Mouse (Mus musculus): ENCODE results near the gene Alpl. TPM values are rescaled to one million over a fixed set of nuclear protein-coding genes. Genes with fewer than 3 reads are reported as not detected.
A peak's percentile ranks its signal among the peaks of the same experiment; 100 is the strongest.

Alpl gene
- polyA plus RNA-seq, 1 experiment from 2014 or later: 3.6 TPM

DNA sequence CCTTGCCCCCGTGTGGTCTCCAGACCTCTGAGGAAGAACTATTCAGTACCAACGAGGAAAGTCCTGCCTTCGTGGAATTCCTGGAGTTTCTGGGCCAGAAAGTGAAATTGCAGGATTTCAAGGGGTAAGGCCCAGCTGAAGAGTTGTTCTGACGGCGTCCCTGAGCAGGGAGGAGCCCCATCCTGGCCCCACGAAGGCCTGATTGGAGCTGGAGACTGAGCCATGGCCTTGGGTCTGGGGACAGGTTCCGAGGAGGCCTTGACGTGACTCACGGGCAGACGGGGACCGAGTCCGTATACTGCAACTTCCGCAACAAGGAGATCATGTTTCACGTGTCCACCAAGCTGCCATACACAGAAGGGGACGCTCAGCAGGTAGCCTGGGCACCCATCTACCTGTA, 78.5 kb downstream of the Alpl start:
- Histone ChIP-seq H3K4me2 (ENCODE audit: low read depth, low read length) (no peak overlapping the region), H3K9ac (ENCODE audit: low read length) (no peak overlapping the region), H3K9me3 (replicated peaks; ENCODE audit: control insufficient read depth, low read length) (no peaks in the 10 kb centered on the region), H3K36me3 (ENCODE audit: control insufficient read depth, insufficient read depth) (no peaks in the 10 kb centered on the region), H3K27ac (ENCODE audit: low read length) (no peak overlapping the region), H3K4me3 (ENCODE audit: low read length) (no peak overlapping the region), H3K4me1 (ENCODE audit: control insufficient read depth, insufficient read depth, low read length) (peaks cover 6% of the 10 kb centered on the region; the same call in 1 of the 2 replicates), H3K27me3 (ENCODE audit: control insufficient read depth, insufficient read depth, low read length) (peaks cover 44% of the 10 kb centered on the region)
- ATAC-seq (replicated peaks; ENCODE audit: extremely low read depth, insufficient read depth, low FRiP score): no peak
- WGBS: 63% methylated on average over 15 of the region's 15 CpGs

- H3K27me3 ChIP-seq (ENCODE audit: control insufficient read depth, insufficient read depth, low read length): peaks cover 41% of the 10 kb centered on the region
- H3K4me2 ChIP-seq (ENCODE audit: low read depth, low read length): no peak overlapping the region
- H3K27ac ChIP-seq (ENCODE audit: low read length): no peak overlapping the region
- WGBS: 58% methylated on average over 7 of the region's 7 CpGs
- no peak overlapping the region for H3K4me3 ChIP-seq (ENCODE audit: low read length)
- ATAC-seq (replicated peaks; ENCODE audit: extremely low read depth, insufficient read depth, low FRiP score): no peak
- no peaks in the 10 kb centered on the region for H3K9me3 ChIP-seq (replicated peaks; ENCODE audit: control insufficient read depth, low read length)
- no peaks in the 10 kb centered on the region for H3K36me3 ChIP-seq (ENCODE audit: control insufficient read depth, insufficient read depth)
- peaks cover 6% of the 10 kb centered on the region; the same call in 1 of the 2 replicates for H3K4me1 ChIP-seq (ENCODE audit: control insufficient read depth, insufficient read depth, low read length)
- no peak overlapping the region for H3K9ac ChIP-seq (ENCODE audit: low read length)
Measured at GRCm38 (mm10) chr4:137717005-137717404, 79.2 kb downstream of the Alpl start.

- Histone ChIP-seq H3K4me1 (ENCODE audit: control insufficient read depth, insufficient read depth, low read length) (peaks cover under 1% of the 10 kb centered on the region; the same call in 1 of the 2 replicates), H3K36me3 (ENCODE audit: control insufficient read depth, insufficient read depth) (no peaks in the 10 kb centered on the region), H3K27me3 (ENCODE audit: control insufficient read depth, insufficient read depth, low read length) (peaks cover 30% of the 10 kb centered on the region), H3K27ac (ENCODE audit: low read length) (no peak overlapping the region), H3K9ac (ENCODE audit: low read length) (no peak overlapping the region), H3K4me3 (ENCODE audit: low read length) (no peak overlapping the region), H3K9me3 (replicated peaks; ENCODE audit: control insufficient read depth, low read length) (no peaks in the 10 kb centered on the region), H3K4me2 (ENCODE audit: low read depth, low read length) (no peak overlapping the region)
- 39% methylated on average over 8 of the region's 8 CpGs for WGBS
- no peak for ATAC-seq (replicated peaks; ENCODE audit: extremely low read depth, insufficient read depth, low FRiP score)
Measured at GRCm38 (mm10) chr4:137714020-137714624, 82.1 kb downstream of the Alpl start.

- no peak overlapping the region for H3K27ac ChIP-seq (ENCODE audit: low read length)
- WGBS: 38% methylated on average over 13 of the region's 13 CpGs
- H3K4me3 ChIP-seq (ENCODE audit: low read length): no peak overlapping the region
- peaks cover 39% of the 10 kb centered on the region for H3K27me3 ChIP-seq (ENCODE audit: control insufficient read depth, insufficient read depth, low read length)
- no peaks in the 10 kb centered on the region for H3K9me3 ChIP-seq (replicated peaks; ENCODE audit: control insufficient read depth, low read length)
- no peak overlapping the region for H3K4me2 ChIP-seq (ENCODE audit: low read depth, low read length)
- H3K36me3 ChIP-seq (ENCODE audit: control insufficient read depth, insufficient read depth): no peaks in the 10 kb centered on the region
- ATAC-seq (replicated peaks; ENCODE audit: extremely low read depth, insufficient read depth, low FRiP score): no peak
- H3K4me1 ChIP-seq (ENCODE audit: control insufficient read depth, insufficient read depth, low read length): no peaks in the 10 kb centered on the region
- H3K9ac ChIP-seq (ENCODE audit: low read length): no peak overlapping the region
Measured at GRCm38 (mm10) chr4:137712963-137713362, 83.2 kb downstream of the Alpl start.

DNA sequence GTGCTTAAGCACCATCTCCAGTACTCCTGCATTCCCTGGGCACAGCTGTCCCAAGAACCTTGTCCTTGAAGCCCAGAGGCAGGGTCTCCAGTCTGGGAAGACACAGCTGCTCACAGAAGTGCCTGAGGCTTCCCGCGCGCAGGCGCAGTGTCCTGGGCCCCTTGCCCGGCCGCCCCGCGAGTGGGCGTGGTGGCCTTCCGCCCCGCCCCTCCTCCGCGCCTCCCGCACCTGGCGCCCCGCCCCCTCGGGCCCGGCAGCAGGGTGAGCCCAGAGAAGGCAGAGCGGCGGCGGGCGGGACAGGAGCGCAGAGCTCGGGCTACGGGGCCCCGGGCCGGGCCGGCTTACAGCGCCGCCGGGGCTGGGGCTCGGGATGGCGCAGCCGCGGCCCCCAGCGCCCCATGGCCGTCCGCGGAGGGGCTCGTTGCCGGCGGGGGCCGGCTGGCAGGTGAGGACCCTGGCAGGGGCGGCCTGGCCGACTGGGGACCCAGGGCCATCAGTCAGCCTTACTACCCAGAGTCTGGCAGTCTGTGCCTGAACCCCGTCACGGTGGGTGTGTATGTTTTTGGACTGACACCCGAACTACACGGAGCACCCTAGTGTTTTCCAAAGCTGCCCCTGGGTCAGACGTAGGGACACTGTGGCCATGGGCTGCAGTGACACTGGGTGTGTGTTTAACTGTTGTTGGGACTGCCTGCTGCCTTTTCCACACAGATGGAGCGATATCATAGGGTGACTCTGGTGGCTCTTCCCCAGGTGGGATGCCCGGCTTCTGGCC, 88.8 kb downstream of the Alpl start:
- H3K4me1 ChIP-seq (ENCODE audit: control insufficient read depth, insufficient read depth, low read length): peaks cover 6% of the 10 kb centered on the region
- H3K27me3 ChIP-seq (ENCODE audit: control insufficient read depth, insufficient read depth, low read length): peaks cover 37% of the 10 kb centered on the region
- H3K4me2 ChIP-seq (ENCODE audit: low read depth, low read length): peak overlapping the region; percentile 88
- H3K36me3 ChIP-seq (ENCODE audit: control insufficient read depth, insufficient read depth): no peaks in the 10 kb centered on the region
- peak overlapping the region; percentile 69 for H3K9ac ChIP-seq (ENCODE audit: low read length)
- 4% methylated on average over 52 of the region's 52 CpGs for WGBS
- H3K27ac ChIP-seq (ENCODE audit: low read length): no peak overlapping the region
- peak; percentile 86 for ATAC-seq (replicated peaks; ENCODE audit: extremely low read depth, insufficient read depth, low FRiP score)
- no peaks in the 10 kb centered on the region for H3K9me3 ChIP-seq (replicated peaks; ENCODE audit: control insufficient read depth, low read length)
- peak overlapping the region; percentile 58 for H3K4me3 ChIP-seq (ENCODE audit: low read length)

GRCm38 (mm10) chr4:137706510-137706909, 89.7 kb downstream of the Alpl start:
- no peak overlapping the region for H3K4me3 ChIP-seq (ENCODE audit: low read length)
- WGBS: 74% methylated on average over 7 of the region's 7 CpGs
- 0 out of 2 replicates have a peak overlapping the region, but pooled peaks have one; percentile 69 for H3K9ac ChIP-seq (ENCODE audit: low read length)

DNA sequence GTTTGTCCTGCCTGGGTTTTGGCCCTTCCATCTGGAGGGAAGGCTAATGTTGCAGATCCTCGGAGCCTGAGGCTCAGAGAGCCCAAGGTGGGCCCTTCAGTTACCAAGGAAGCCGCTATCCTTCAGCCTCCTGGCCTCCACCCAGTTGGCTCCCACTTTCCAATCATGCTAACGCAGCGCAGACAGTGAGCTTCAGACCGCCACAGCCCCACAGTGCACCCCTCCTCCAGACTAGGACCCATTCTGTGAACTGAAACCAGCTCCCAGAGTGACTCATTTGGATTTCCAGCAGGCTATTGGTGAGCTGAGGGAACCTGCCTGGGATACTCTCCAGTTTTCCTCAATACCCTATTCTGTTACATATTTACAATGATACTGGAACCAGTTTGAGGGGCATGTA, 90.8 kb downstream of the Alpl start:
- H3K36me3 ChIP-seq (ENCODE audit: control insufficient read depth, insufficient read depth): no peaks in the 10 kb centered on the region
- no peak overlapping the region for H3K27ac ChIP-seq (ENCODE audit: low read length)
- no peak for ATAC-seq (replicated peaks; ENCODE audit: extremely low read depth, insufficient read depth, low FRiP score)
- no peak overlapping the region for H3K4me2 ChIP-seq (ENCODE audit: low read depth, low read length)
- H3K4me3 ChIP-seq (ENCODE audit: low read length): no peak overlapping the region
- peaks cover 6% of the 10 kb centered on the region for H3K4me1 ChIP-seq (ENCODE audit: control insufficient read depth, insufficient read depth, low read length)
- peaks cover 39% of the 10 kb centered on the region for H3K27me3 ChIP-seq (ENCODE audit: control insufficient read depth, insufficient read depth, low read length)
- H3K9ac ChIP-seq (ENCODE audit: low read length): no peak overlapping the region
- no peaks in the 10 kb centered on the region for H3K9me3 ChIP-seq (replicated peaks; ENCODE audit: control insufficient read depth, low read length)
- WGBS: 78% methylated on average over 5 of the region's 5 CpGs

More at GRCm38 (mm10) chr4:137706510-137706909, 89.7 kb downstream of the Alpl start:
- Histone ChIP-seq H3K4me1 (ENCODE audit: control insufficient read depth, insufficient read depth, low read length) (peaks cover 6% of the 10 kb centered on the region), H3K27ac (ENCODE audit: low read length) (no peak overlapping the region), H3K36me3 (ENCODE audit: control insufficient read depth, insufficient read depth) (no peaks in the 10 kb centered on the region), H3K9me3 (replicated peaks; ENCODE audit: control insufficient read depth, low read length) (no peaks in the 10 kb centered on the region), H3K4me2 (ENCODE audit: low read depth, low read length) (peak overlapping the region; percentile 88; the same call in 1 of the 2 replicates), H3K27me3 (ENCODE audit: control insufficient read depth, insufficient read depth, low read length) (peaks cover 39% of the 10 kb centered on the region)
- no peak for ATAC-seq (replicated peaks; ENCODE audit: extremely low read depth, insufficient read depth, low FRiP score)

- Histone ChIP-seq H3K36me3 (ENCODE audit: control insufficient read depth, insufficient read depth) (no peaks in the 10 kb centered on the region), H3K27ac (ENCODE audit: low read length) (no peak overlapping the region), H3K4me1 (ENCODE audit: control insufficient read depth, insufficient read depth, low read length) (peaks cover 11% of the 10 kb centered on the region), H3K4me2 (ENCODE audit: low read depth, low read length) (no peak overlapping the region), H3K9ac (ENCODE audit: low read length) (no peak overlapping the region), H3K27me3 (ENCODE audit: control insufficient read depth, insufficient read depth, low read length) (peaks cover 34% of the 10 kb centered on the region), H3K4me3 (ENCODE audit: low read length) (no peak overlapping the region), H3K9me3 (replicated peaks; ENCODE audit: control insufficient read depth, low read length) (no peaks in the 10 kb centered on the region)
- ATAC-seq (replicated peaks; ENCODE audit: extremely low read depth, insufficient read depth, low FRiP score): no peak
- WGBS: 73% methylated on average over 2 of the region's 2 CpGs
Measured at GRCm38 (mm10) chr4:137704561-137704960, 91.6 kb downstream of the Alpl start.

- Histone ChIP-seq H3K27me3 (ENCODE audit: control insufficient read depth, insufficient read depth, low read length) (peaks cover 20% of the 10 kb centered on the region), H3K9ac (ENCODE audit: low read length) (no peak overlapping the region), H3K9me3 (replicated peaks; ENCODE audit: control insufficient read depth, low read length) (no peaks in the 10 kb centered on the region), H3K4me3 (ENCODE audit: low read length) (no peak overlapping the region), H3K27ac (ENCODE audit: low read length) (no peak overlapping the region), H3K4me2 (ENCODE audit: low read depth, low read length) (no peak overlapping the region), H3K4me1 (ENCODE audit: control insufficient read depth, insufficient read depth, low read length) (peaks cover 17% of the 10 kb centered on the region), H3K36me3 (ENCODE audit: control insufficient read depth, insufficient read depth) (no peaks in the 10 kb centered on the region)
- no peak for ATAC-seq (replicated peaks; ENCODE audit: extremely low read depth, insufficient read depth, low FRiP score)
- 77% methylated on average over 5 of the region's 5 CpGs for WGBS
Measured at GRCm38 (mm10) chr4:137703077-137703476, 93.1 kb downstream of the Alpl start.

Measured in heart, embryonic 16.5 days (tissue).